Mouse (Mus musculus) CH12.LX (cell line): ENCODE measurements around the gene Vps13a.

Source experiments
- CTCF ChIP-seq, 2 experiments: IDR thresholded peaks in 1 of 2; conservative IDR thresholded peaks in 1 of 2; 2 replicates each; pipeline ENCODE4 v1.5.1; 2011 to 2012; ENCODE audit warnings: low read depth in 2 of 2, low read length in 2 of 2, improper control_type of control experiment in 1 of 2, inconsistent platforms in 1 of 2, mild to moderate bottlenecking in 1 of 2, moderate library complexity in 1 of 2
- E2F4 ChIP-seq: IDR thresholded peaks from 2 replicates; pipeline ENCODE4 v1.6.1; 2011; ENCODE audit warnings: low read depth, low read length, improper control_type of control experiment; ENCODE audit not compliant: insufficient replicate concordance
- EP300 ChIP-seq: IDR thresholded peaks from 2 replicates; pipeline ENCODE4 v1.6.1; 2011; ENCODE audit warnings: low read length, improper control_type of control experiment
- HCFC1 ChIP-seq: IDR thresholded peaks from 2 replicates; pipeline ENCODE4 v1.6.1; 2012; ENCODE audit warnings: low read depth, mild to moderate bottlenecking, inconsistent platforms, low read length, improper control_type of control experiment
- IRF4 ChIP-seq: IDR thresholded peaks from 2 replicates; pipeline ENCODE4 v1.6.1; 2014; ENCODE audit warnings: low read depth, mild to moderate bottlenecking, inconsistent platforms, low read length, improper control_type of control experiment
- JUND ChIP-seq: conservative IDR thresholded peaks from 2 replicates; pipeline ENCODE4 v1.6.1; 2011; ENCODE audit warnings: low read depth, low read length, improper control_type of control experiment
- MAFK ChIP-seq: IDR thresholded peaks from 2 replicates; pipeline ENCODE4 v1.6.1; 2011; ENCODE audit warnings: low read length, improper control_type of control experiment; ENCODE audit not compliant: insufficient replicate concordance
- MEF2A ChIP-seq: IDR thresholded peaks from 2 replicates; pipeline ENCODE4 v1.6.1; 2014; ENCODE audit warnings: low read depth, mild to moderate bottlenecking, inconsistent platforms, low read length, improper control_type of control experiment, borderline replicate concordance
- POLR2A ChIP-seq: IDR thresholded peaks from 2 replicates; pipeline ENCODE4 v1.6.1; 2011; ENCODE audit warnings: low read depth, mild to moderate bottlenecking, improper control_type of control experiment, low read length
- RCOR1 ChIP-seq: conservative IDR thresholded peaks from 2 replicates; pipeline ENCODE4 v1.6.1; 2012; ENCODE audit warnings: low read depth, mild to moderate bottlenecking, inconsistent platforms, low read length, improper control_type of control experiment
- SMC3 ChIP-seq: IDR thresholded peaks from 2 replicates; pipeline ENCODE4 v1.6.1; 2011; ENCODE audit warnings: low read depth, low read length, improper control_type of control experiment
- UBTF ChIP-seq: IDR thresholded peaks from 2 replicates; pipeline ENCODE4 v1.6.1; 2012; ENCODE audit warnings: low read depth, mild to moderate bottlenecking, inconsistent platforms, low read length, improper control_type of control experiment, moderate library complexity
- USF1 ChIP-seq: IDR thresholded peaks from 2 replicates; pipeline ENCODE4 v1.6.1; 2014; ENCODE audit warnings: low read depth, mild to moderate bottlenecking, inconsistent platforms, low read length, improper control_type of control experiment
- ZKSCAN1 ChIP-seq: IDR thresholded peaks from 2 replicates; pipeline ENCODE4 v1.6.1; 2012; ENCODE audit warnings: low read depth, inconsistent platforms, low read length, improper control_type of control experiment, borderline replicate concordance

DNA sequence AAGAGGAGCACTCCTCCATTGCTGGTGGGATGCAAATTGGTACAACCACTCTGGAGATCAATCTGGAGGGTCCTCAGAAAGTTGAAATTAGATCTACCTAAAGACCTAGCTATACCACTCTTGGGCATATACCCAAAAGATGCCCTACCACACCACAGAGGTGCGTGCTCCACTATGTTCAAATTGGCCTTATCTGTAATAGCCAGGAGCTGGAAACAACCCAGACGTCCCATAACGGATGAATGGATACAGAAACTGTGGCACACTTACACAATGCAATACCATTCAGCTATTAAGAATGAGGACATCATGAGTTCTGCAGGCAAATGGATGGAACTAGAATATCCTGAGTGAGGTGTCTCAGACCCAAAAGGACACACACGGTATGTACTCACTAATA lies 43.9 kb downstream of the Vps13a start:
- TF ChIP-seq POLR2A (no peak), E2F4 (no peak), CTCF (conservative IDR thresholded peaks at IDR 0.05 in 1 of 2, IDR thresholded peaks at IDR 0.05 in 1 of 2; ENCODE audit: low read depth in 2 of 2, low read length in 2 of 2) (no peak), MAFK (no peak), HCFC1 (no peak), RCOR1 (no peak), MEF2A (no peak), UBTF (no peak), IRF4 (no peak), ZKSCAN1 (no peak), JUND (no peak), SMC3 (no peak), EP300 (no peak), USF1 (no peak)
